Mouse (Mus musculus) ES-Bruce4 (cell line): Measurements from ENCODE around the gene Mroh7.

Experiments used
- CTCF ChIP-seq: IDR thresholded peaks from one replicate; pipeline ENCODE4 v1.8.1; 2011; ENCODE audit warnings: low read depth, low read length
- EP300 ChIP-seq: IDR thresholded peaks from 2 replicates; pipeline ENCODE4 v1.6.1; 2011; ENCODE audit warnings: low read depth, low read length; ENCODE audit not compliant: insufficient read depth
- POLR2A ChIP-seq: IDR thresholded peaks from one replicate; pipeline ENCODE4 v1.8.1; 2011; ENCODE audit warnings: low read length; ENCODE audit not compliant: insufficient read depth

GRCm38 (mm10) chr4:106680955-106681354 is 49.8 kb downstream of the Mroh7 start:
- TF ChIP-seq EP300 (no peak), CTCF (no peak), POLR2A (no peak)
